Mouse (Mus musculus) CH12.LX (cell line): ENCODE results near the gene Atp5g2. TPM values are rescaled to one million over a fixed set of nuclear protein-coding genes. Genes with fewer than 3 reads are reported as not detected.

Experiments used
- DNase-seq: peaks from one replicate; pipeline ENCODE4 v3.0.0-alpha.2; 2013; ENCODE audit errors: extremely low read depth
- H3K27ac ChIP-seq: 2 replicates; pipeline ENCODE4 v1.5.1; 2012; ENCODE audit warnings: low read depth, mild to moderate bottlenecking, control low read depth, moderate library complexity; ENCODE audit not compliant: insufficient read depth
- H3K27me3 ChIP-seq: replicated peaks from 2 replicates; pipeline ENCODE3; 2012; ENCODE audit warnings: inconsistent platforms
- H3K36me3 ChIP-seq, 2 experiments: replicated peaks in 1 of 2; 2 replicates each; pipeline versions ENCODE3 to v1.6.1; 2012; ENCODE audit warnings: inconsistent platforms in 1 of 2, low read length in 1 of 2, mild to moderate bottlenecking in 1 of 2, mixed read lengths in 1 of 2, moderate library complexity in 1 of 2; ENCODE audit not compliant: control insufficient read depth in 1 of 2, insufficient read depth in 1 of 2
- H3K4me1 ChIP-seq, 2 experiments: 2 replicates each; pipeline ENCODE4 v1.6.1; 2012; ENCODE audit warnings: inconsistent platforms in 1 of 2, moderate library complexity in 1 of 2; ENCODE audit not compliant: insufficient read depth in 2 of 2, control insufficient read depth in 1 of 2
- H3K4me2 ChIP-seq: 2 replicates; pipeline ENCODE4 v1.6.1; 2012; ENCODE audit warnings: low read depth, mild to moderate bottlenecking, control low read depth; ENCODE audit not compliant: poor library complexity, insufficient read depth, severe bottlenecking
- H3K4me3 ChIP-seq, 3 experiments: fragments of 150-350 bp in 1 of 3; sonication (generic) in 1 of 3; replicated peaks in 1 of 3; 2 replicates each; pipeline versions ENCODE3 to v1.5.1; 2011 to 2012; ENCODE audit warnings: low read depth in 2 of 3, low read length in 2 of 3, mild to moderate bottlenecking in 2 of 3, moderate library complexity in 2 of 3, control low read depth in 1 of 3, improper control_type of control experiment in 1 of 3, inconsistent platforms in 1 of 3, mixed read lengths in 1 of 3; ENCODE audit not compliant: poor library complexity in 1 of 3
- H3K79me2 ChIP-seq: replicated peaks from 2 replicates; pipeline ENCODE4 v1.6.1; 2012; ENCODE audit warnings: mild to moderate bottlenecking, moderate library complexity; ENCODE audit not compliant: control insufficient read depth, poor library complexity, insufficient read depth, severe bottlenecking; ENCODE audit errors: extremely low read depth
- H3K9ac ChIP-seq: 2 replicates; pipeline ENCODE4 v1.6.1; 2012; ENCODE audit warnings: low read depth, mild to moderate bottlenecking, control low read depth, moderate library complexity; ENCODE audit not compliant: insufficient read depth
- H3K9me3 ChIP-seq: replicated peaks from 2 replicates; pipeline ENCODE3; 2012; ENCODE audit warnings: low read length, inconsistent platforms, mixed read lengths
- BHLHE40 ChIP-seq: IDR thresholded peaks from 2 replicates; pipeline ENCODE4 v1.6.1; 2011; ENCODE audit warnings: mild to moderate bottlenecking, low read depth, low read length, improper control_type of control experiment
- CHD1 ChIP-seq: IDR thresholded peaks from 2 replicates; pipeline ENCODE4 v1.6.1; 2012; ENCODE audit warnings: low read depth, low read length, improper control_type of control experiment, inconsistent platforms
- CTCF ChIP-seq, 2 experiments: IDR thresholded peaks in 1 of 2; conservative IDR thresholded peaks in 1 of 2; 2 replicates each; pipeline ENCODE4 v1.5.1; 2011 to 2012; ENCODE audit warnings: low read depth in 2 of 2, low read length in 2 of 2, improper control_type of control experiment in 1 of 2, inconsistent platforms in 1 of 2, mild to moderate bottlenecking in 1 of 2, moderate library complexity in 1 of 2
- ELF1 ChIP-seq: IDR thresholded peaks from 2 replicates; pipeline ENCODE4 v1.6.1; 2014; ENCODE audit warnings: low read depth, mild to moderate bottlenecking, inconsistent platforms, low read length, improper control_type of control experiment
- EP300 ChIP-seq: IDR thresholded peaks from 2 replicates; pipeline ENCODE4 v1.6.1; 2011; ENCODE audit warnings: low read length, improper control_type of control experiment
- GABPA ChIP-seq: IDR thresholded peaks from 2 replicates; pipeline ENCODE4 v1.6.1; 2012; ENCODE audit warnings: low read depth, low read length, improper control_type of control experiment, inconsistent platforms; ENCODE audit not compliant: insufficient replicate concordance
- IRF4 ChIP-seq: IDR thresholded peaks from 2 replicates; pipeline ENCODE4 v1.6.1; 2014; ENCODE audit warnings: low read depth, mild to moderate bottlenecking, inconsistent platforms, low read length, improper control_type of control experiment
- JUN ChIP-seq: IDR thresholded peaks from 2 replicates; pipeline ENCODE4 v1.6.1; 2011; ENCODE audit warnings: low read depth, mild to moderate bottlenecking, low read length, improper control_type of control experiment, moderate library complexity; ENCODE audit not compliant: insufficient read depth
- MAFK ChIP-seq: IDR thresholded peaks from 2 replicates; pipeline ENCODE4 v1.6.1; 2011; ENCODE audit warnings: low read length, improper control_type of control experiment; ENCODE audit not compliant: insufficient replicate concordance
- MEF2A ChIP-seq: IDR thresholded peaks from 2 replicates; pipeline ENCODE4 v1.6.1; 2014; ENCODE audit warnings: low read depth, mild to moderate bottlenecking, inconsistent platforms, low read length, improper control_type of control experiment, borderline replicate concordance
- NELFE ChIP-seq: IDR thresholded peaks from 2 replicates; pipeline ENCODE4 v1.6.1; 2011; ENCODE audit warnings: low read depth, low read length, improper control_type of control experiment
- RAD21 ChIP-seq: IDR thresholded peaks from 2 replicates; pipeline ENCODE4 v1.6.1; 2011; ENCODE audit warnings: low read depth, mild to moderate bottlenecking, low read length, improper control_type of control experiment, moderate library complexity
- SIN3A ChIP-seq: IDR thresholded peaks from 2 replicates; pipeline ENCODE4 v1.6.1; 2012; ENCODE audit warnings: low read length, improper control_type of control experiment, inconsistent platforms
- SMC3 ChIP-seq: IDR thresholded peaks from 2 replicates; pipeline ENCODE4 v1.6.1; 2011; ENCODE audit warnings: low read depth, low read length, improper control_type of control experiment
- UBTF ChIP-seq: IDR thresholded peaks from 2 replicates; pipeline ENCODE4 v1.6.1; 2012; ENCODE audit warnings: low read depth, mild to moderate bottlenecking, inconsistent platforms, low read length, improper control_type of control experiment, moderate library complexity
- USF1 ChIP-seq: IDR thresholded peaks from 2 replicates; pipeline ENCODE4 v1.6.1; 2014; ENCODE audit warnings: low read depth, mild to moderate bottlenecking, inconsistent platforms, low read length, improper control_type of control experiment
- USF2 ChIP-seq: conservative IDR thresholded peaks from 2 replicates; pipeline ENCODE4 v1.6.1; 2011; ENCODE audit warnings: low read depth, low read length, improper control_type of control experiment
- ZC3H11A ChIP-seq: IDR thresholded peaks from 2 replicates; pipeline ENCODE4 v1.6.1; 2012; ENCODE audit warnings: low read depth, mild to moderate bottlenecking, inconsistent platforms, low read length, improper control_type of control experiment
- ZNF384 ChIP-seq: IDR thresholded peaks from 2 replicates; pipeline ENCODE4 v1.6.1; 2012; ENCODE audit warnings: low read depth, low read length, improper control_type of control experiment, inconsistent platforms
- dilution Hi-C: fragments of 300-500 bp; cut with MboI; formaldehyde crosslinking; loops from 2 replicates; pipeline ENCODE4 v1.14.3; 2020; ENCODE audit warnings: low sequenced_read_pairs; ENCODE audit not compliant: extremely low pct_unique_long_range_greater_than_20kb, extremely low pct_ligation_motif_present
- in situ Hi-C: fragments of 300-500 bp; cut with MboI; formaldehyde crosslinking; loops from 3 replicates; pipeline ENCODE4 v1.14.3; 2019; ENCODE audit warnings: low sequenced_read_pairs, low pct_ligation_motif_present, low pct_unique_long_range_greater_than_20kb, mixed read lengths
- polyA plus RNA-seq: library from polyadenylated mRNA; unstranded; fragments of >175 nt; gene quantifications from 2 replicates; pipeline ENCODE4 v1.2.1, GENCODE M21; 2012; ENCODE audit warnings: low read depth; ENCODE audit not compliant: insufficient read length
- total RNA-seq, 2 experiments: library from RNA; depleted of rRNA; stranded (reverse); fragments of 300-350 nt in 1 of 2; fragments of >200 nt in 1 of 2; gene quantifications; 2 replicates each; pipeline ENCODE4 v1.2.3; 2012 to 2014

The Atp5g2 gene
- total and polyA plus RNA-seq, 3 experiments, result 33.9 to 589 (median 281) TPM

DNA sequence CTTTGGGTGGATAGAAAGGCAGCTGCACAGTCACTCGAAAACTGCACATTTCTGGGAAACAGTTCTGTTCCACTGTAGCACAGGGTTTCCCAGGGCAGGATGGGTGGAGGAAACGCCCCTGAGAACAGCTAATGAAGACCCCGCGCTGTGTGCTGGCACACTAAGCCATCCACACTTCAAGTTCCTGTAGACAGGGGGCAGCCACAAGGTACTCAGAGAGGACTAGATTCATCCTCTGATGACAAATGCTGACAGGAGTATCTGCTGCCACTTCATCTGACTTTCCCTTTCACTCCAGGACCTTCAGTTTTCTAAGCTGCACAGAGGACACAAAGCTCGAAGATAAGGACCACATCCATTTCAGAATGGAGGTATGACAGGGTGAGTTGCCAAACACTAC, 32.7 kb upstream of the Atp5g2 start:
- H3K27me3 ChIP-seq, result peaks cover 5% of the 10 kb centered on the region
- H3K9me3 ChIP-seq, result no peaks in the 10 kb centered on the region
- no peak overlapping the region; the same call in 1 of the 2 replicates for H3K27ac ChIP-seq
- H3K4me1 ChIP-seq, result peaks cover 13 to 23% of the 10 kb centered on the region in 2 experiments
- H3K4me3 ChIP-seq, result no peak overlapping the region
- DNase-seq, result no peak
- H3K36me3 ChIP-seq, result peaks cover 20 to 22% of the 10 kb centered on the region in 2 experiments
- TF ChIP-seq CTCF (conservative IDR thresholded peaks at IDR 0.05 in 1 of 2, IDR thresholded peaks at IDR 0.05 in 1 of 2; ENCODE audit: low read depth in 2 of 2, low read length in 2 of 2) (peak in 1 of 2 experiments; percentile 41; a peak in 2 of 4 replicates), ELF1 (no peak), CHD1 (peak; percentile 21; the same call in 1 of the 2 replicates)
- no peaks in the 10 kb centered on the region for H3K79me2 ChIP-seq
- H3K9ac ChIP-seq, result no peak overlapping the region
- dilution Hi-C loops, result no loop called here
- H3K4me2 ChIP-seq, result no peak overlapping the region
- in situ Hi-C loops, result loop anchor here (5.0 kb wide), 1 partner anchor 37 kb away; no protein-coding TSS in a partner anchor

DNA sequence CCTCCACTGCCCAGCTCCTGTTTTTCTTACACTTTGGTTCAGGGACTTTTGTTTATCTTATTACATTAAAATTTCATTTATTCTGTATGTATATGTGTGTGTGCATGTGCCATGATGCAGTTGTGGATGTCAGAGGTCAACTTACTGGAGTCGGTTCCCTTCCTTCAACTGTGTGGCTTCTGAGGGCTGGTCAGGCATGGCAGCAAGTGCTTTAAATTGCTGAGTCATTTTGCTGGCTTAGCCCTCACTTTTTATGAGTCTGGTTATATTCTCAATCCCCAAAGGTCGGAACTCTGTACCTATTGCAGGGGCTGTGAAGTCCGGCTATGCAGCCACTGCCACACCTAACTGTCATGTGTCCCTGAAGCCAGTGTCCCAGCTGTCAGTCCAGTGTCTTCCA, 30.8 kb upstream of the Atp5g2 start:
- TF ChIP-seq IRF4, result no peak
- TF ChIP-seq MAFK, result peak; percentile 46; the same call in 1 of the 2 replicates
- TF ChIP-seq, all 38 proteins: peak for 1
- Histone ChIP-seq H3K9ac (no peak overlapping the region), H3K79me2 (no peaks in the 10 kb centered on the region), H3K4me1 (peaks cover 13 to 23% of the 10 kb centered on the region in 2 experiments), H3K36me3 (peaks cover 4 to 5% of the 10 kb centered on the region in 2 experiments), H3K9me3 (no peaks in the 10 kb centered on the region), H3K4me3 (no peak overlapping the region), H3K27ac (no peak overlapping the region), H3K27me3 (peaks cover 18% of the 10 kb centered on the region), H3K4me2 (no peak overlapping the region)
- dilution Hi-C loops, result no loop called here
- in situ Hi-C loops, result loop anchor here (5.0 kb wide), 1 partner anchor 39 kb away; no protein-coding TSS in a partner anchor
- DNase-seq, result no peak

DNA sequence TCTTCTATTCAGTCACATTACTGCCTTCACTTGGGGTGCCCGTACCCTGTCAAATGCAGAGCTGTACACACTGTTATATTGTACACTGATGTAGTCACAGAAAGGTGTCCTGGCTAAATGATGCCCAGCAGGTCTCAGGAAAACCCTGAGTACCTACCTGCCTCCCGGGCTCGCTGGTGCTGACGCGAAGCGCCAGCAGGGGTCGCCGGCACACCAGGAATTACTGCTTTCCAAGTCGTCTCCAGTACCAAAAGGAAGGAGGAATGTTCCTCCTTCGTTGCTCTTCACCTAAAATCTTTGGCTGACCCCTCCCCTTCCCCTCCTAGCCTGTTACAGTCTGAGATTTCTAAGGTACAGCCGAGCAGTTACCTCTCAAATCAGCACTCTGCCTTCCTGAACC, 26.0 kb upstream of the Atp5g2 start:
- Histone ChIP-seq H3K4me1 (peaks cover 1 to 5% of the 10 kb centered on the region in 2 experiments; a peak in 2 of 4 replicates), H3K9ac (no peak overlapping the region), H3K27me3 (peaks cover 65% of the 10 kb centered on the region), H3K9me3 (no peaks in the 10 kb centered on the region), H3K4me3 (no peak overlapping the region), H3K27ac (no peak overlapping the region), H3K36me3 (no peaks in the 10 kb centered on the region), H3K4me2 (no peak overlapping the region), H3K79me2 (no peaks in the 10 kb centered on the region)
- peak; percentile 46 for DNase-seq
- in situ Hi-C loops, result no loop called here
- peak; percentile 88 to 97 for TF ChIP-seq CTCF (conservative IDR thresholded peaks at IDR 0.05 in 1 of 2, IDR thresholded peaks at IDR 0.05 in 1 of 2; ENCODE audit: low read depth in 2 of 2, low read length in 2 of 2)
- peak; percentile 98 for TF ChIP-seq RAD21
- peak; percentile 91 for TF ChIP-seq SMC3
- TF ChIP-seq BHLHE40, result no peak
- no peak for TF ChIP-seq USF1
- TF ChIP-seq JUN, result no peak
- no peak for TF ChIP-seq MEF2A
- no peak for TF ChIP-seq EP300
- TF ChIP-seq MAFK, result no peak
- no peak for TF ChIP-seq ZNF384
- no peak for TF ChIP-seq GABPA
- TF ChIP-seq SIN3A, result no peak
- no peak for TF ChIP-seq USF2
- TF ChIP-seq NELFE, result peak; percentile 59; the same call in 1 of the 2 replicates
- TF ChIP-seq ZC3H11A, result peak; percentile 31; the same call in 1 of the 2 replicates
- no peak for TF ChIP-seq UBTF
- dilution Hi-C loops, result no loop called here
